Mouse (Mus musculus) ovary, postnatal 36 days (tissue): ENCODE results near the gene Htt.
A peak's percentile ranks its signal among the peaks of the same experiment; 100 is the strongest.
"Not testable (repeated sequence)": the region's sequence is repeated elsewhere in the genome, so short reads cannot be mapped to it uniquely, and the experiment has no call there.

ENCODE experiments used
- DNase-seq: peaks from one replicate; pipeline ENCODE4 v3.0.0; 2022; ENCODE audit warnings: low spot score, mixed read lengths

Gene Htt

DNA sequence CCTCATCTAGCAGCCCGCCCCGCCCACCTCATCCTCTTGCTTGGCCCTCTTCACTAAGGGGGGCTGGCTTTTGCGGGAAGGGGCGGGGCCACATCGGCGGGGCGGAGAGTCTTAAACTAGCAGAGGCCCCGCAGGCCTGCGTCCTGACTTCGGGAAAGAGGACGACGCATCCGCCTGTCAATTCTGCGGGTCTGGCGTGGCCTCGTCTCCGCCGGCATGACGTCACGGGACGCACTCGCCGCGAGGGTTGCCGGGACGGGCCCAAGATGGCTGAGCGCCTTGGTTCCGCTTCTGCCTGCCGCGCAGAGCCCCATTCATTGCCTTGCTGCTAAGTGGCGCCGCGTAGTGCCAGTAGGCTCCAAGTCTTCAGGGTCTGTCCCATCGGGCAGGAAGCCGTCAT is at the start of gene Htt:
TSS of gene Htt (plus strand) at position 232 of the 400 bp plus-strand sequence.
- DNase-seq: peak; percentile 96

DNA sequence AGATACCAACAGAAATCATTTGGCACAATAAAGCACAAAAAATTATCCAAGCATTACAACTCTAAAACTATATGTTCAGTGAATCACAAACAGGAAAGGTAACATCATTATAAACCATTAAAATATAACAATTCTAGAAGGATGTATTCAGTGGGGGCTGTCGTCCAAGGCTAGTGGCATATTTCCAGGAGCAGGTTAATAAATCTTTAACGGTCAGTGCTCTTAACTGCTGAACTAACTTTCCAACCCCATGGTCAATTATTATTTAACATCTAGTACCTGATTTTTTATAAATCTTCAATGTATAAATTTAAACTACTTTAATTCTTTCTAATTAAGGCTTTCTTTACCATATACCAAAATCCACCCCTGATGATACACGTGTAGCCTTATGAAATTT is 47.2 kb upstream of the Htt start:
- not testable (repeated sequence) for DNase-seq

GRCm38 (mm10) chr5:34714816-34715215 is 46.7 kb upstream of the Htt start:
- DNase-seq: no peak

GRCm38 (mm10) chr5:34729141-34729540 is 32.4 kb upstream of the Htt start:
- DNase-seq: no peak

- no peak for DNase-seq
Measured at GRCm38 (mm10) chr5:34730255-34730654, 31.3 kb upstream of the Htt start.

GRCm38 (mm10) chr5:34751477-34751876 is 10.1 kb upstream of the Htt start:
- DNase-seq: no peak

GRCm38 (mm10) chr5:34758762-34759161 is 2.8 kb upstream of the Htt start:
- no peak for DNase-seq

DNA sequence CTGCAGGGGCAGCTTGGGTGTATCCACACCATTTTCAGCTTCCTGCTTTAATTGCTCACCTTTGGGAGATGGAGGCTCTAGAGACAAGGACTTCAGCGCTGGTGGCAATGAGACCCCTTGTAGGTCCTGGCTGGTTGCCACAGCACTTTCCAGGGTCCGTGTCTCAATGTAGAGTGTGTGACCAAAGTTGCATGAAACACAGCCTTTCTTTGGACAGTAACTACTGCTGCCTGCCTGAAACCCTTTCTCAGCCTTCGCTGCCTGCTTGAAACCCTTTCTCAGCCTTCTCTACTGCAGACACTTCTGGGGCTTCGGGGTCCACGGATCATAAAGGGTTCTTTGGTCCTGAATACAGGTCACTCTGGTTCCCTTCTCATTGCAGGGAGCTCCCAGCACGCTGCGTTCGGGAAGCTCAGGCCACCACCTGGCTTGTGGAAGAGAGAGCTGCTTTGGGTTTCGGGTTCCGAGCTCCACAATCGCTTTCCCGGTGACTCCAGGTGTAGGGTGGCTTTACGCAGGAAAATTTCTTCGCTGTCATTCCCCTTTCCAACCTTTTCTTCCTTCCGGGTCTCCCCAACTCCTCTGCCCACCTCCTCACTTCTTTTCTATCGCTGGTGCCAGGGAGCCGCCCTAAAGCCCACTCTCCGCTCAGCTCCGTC is 561 bp upstream of the Htt start:
- no peak for DNase-seq

- no peak for DNase-seq
Measured at GRCm38 (mm10) chr5:34761934-34762611, 533 bp downstream of the Htt start.

GRCm38 (mm10) chr5:34771818-34772217 is 10.3 kb downstream of the Htt start:
- no peak for DNase-seq

DNA sequence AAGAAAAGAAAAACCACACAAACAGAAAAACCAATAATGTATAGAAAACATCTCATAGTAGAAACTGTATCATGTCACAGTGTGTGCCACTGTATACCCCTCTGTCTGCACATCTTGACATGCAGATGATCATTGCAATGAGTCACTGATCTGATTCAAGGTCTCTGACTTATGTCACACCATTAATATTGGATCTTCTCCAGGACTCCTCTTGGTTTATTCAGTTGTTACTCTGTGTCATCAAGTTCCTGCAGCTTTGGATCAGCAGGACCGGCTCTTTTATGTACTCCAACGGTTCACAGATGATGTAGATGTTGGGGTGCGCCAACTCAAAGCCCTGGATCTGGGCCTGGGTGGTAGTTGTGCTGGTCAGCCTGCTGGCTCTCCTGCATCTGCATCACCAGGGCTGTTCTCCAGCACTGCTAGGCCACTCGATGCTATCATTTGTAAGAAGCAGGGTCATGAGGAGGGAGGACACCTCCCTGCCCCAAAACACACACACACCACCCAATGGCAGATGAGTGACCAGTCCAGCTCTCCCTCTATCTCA is 11.2 kb downstream of the Htt start:
- DNase-seq: no peak

- no peak for DNase-seq
Measured at GRCm38 (mm10) chr5:34773392-34773791, 11.9 kb downstream of the Htt start.

- DNase-seq: no peak
Measured at GRCm38 (mm10) chr5:34785027-34785426, 23.5 kb downstream of the Htt start.

- DNase-seq: no peak
Measured at GRCm38 (mm10) chr5:34791141-34791540, 29.6 kb downstream of the Htt start.

DNA sequence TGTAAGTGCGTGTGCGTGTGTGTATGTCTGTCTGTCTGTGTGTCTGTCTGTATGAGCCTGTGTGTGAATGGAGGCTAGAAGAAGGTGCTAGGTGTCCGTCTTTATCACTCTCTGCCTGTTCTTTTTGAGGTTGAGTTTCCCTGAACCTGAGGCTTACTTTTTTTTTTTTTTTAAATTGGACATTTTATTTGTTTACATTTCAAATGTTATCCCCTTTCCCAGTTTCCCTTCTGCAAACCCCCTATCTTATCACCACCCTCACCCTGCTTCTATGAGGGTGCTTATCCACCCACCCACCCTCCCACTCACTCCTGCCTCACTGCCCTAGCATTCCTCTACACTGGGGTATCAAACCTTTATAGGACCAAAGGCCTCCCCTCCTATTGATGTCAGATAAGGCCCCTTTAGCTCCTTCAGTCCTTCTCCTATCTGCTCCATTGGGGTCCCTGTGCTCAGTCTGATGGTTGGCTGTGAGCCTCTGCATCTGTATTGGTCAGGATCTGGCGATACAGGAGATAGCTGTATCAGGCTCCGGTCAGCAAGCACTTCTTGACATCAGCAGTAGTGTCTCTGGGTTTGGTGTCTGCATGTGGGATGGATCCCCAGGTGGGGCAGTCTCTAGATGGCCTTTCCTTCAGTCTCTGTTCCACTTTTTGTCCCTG is 38.9 kb downstream of the Htt start:
- no peak for DNase-seq

DNA sequence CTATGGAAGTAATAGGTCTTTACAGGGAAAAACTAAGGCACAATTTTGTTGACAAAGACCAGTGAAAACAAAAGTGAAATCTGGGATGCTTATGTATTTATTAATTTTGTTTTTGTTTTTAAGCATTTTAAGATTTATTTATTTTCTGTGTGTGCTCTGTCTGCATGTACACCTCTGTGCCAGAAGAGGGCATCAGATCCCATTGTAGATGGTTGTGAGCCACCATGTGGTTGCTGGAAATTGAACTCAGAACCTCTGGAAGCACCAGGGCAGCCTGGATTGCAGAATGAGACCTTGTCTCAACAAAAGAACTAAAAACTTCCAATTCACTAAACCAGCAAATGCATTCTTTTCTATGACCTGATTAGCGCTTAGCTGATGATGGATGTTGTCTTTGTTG is 44.5 kb downstream of the Htt start:
- DNase-seq: no peak

- no peak for DNase-seq
Measured at GRCm38 (mm10) chr5:34822431-34823149, 61.0 kb downstream of the Htt start.

DNA sequence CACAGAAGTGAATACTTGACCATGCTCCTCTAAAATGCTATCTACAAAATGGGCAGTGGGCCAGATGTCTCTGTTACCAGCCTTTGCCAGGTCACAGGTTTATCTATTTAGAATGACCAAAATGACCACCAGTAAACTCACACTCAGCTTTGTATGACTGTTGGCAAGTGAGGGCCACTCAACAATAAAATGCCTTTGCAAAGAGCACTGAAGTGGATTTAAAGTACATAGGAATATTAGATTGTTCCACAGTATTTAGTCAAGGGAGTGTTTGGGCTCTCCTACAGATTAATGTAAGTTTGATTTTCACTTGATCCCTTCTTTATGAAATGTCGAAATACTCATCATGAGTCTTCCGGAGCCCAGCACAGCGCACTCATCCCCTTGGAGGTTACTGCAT is 92.5 kb downstream of the Htt start:
- DNase-seq: no peak

DNA sequence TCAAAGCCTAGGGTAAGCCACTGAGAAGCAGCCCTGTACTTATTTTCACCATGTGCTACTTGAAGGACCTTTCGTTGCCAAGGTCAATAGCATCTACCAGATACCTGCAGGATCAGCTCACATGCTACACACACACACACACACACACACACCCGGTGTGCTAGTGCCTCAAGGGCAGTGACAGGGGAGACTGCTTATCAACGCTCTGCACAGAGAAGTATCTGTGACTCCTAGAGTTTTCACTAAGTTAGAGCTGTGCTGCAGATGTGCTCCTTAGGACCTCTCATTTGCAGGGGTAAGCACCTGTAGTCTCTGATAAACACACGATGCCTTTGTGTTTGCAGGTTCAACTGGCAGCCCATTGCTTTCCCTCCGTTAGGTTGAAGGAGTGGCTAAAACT is 103.8 kb downstream of the Htt start:
- DNase-seq: no peak

GRCm38 (mm10) chr5:34880307-34880706 is 118.8 kb downstream of the Htt start:
- DNase-seq: not testable (repeated sequence)

DNA sequence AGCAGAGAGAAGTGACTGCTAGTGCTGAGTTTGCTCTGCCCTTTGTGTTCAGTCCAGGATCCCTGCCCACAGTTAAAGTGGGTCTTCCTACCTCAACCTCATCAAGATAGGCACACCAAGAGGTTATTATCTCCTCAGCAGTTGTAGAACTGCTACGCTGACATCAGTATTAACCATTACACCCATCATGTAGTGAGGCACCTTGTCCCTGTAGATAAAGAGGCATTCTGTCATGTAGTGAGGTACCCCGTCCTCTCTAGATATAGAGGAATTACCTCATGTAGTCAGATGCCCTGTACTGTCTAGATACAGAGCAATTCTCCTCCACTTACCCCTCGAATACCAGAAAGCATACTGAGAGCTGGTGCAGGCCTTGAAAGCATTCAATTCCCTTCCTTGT is 119.5 kb downstream of the Htt start:
- DNase-seq: no peak

DNA sequence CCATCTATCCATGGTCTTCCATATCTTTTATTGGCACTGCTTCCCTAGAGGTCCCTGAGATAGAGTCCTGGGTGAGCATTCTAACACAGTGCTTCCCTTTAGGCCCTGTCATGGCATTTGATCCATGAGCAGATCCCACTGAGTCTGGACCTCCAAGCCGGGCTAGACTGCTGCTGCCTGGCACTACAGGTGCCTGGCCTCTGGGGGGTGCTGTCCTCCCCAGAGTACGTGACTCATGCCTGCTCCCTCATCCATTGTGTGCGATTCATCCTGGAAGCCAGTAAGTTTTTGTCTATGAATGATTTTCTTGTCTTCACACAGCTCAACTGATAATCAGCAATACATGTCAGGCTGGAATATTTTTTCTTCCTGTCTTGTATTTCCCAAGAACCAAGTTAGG is 123.7 kb downstream of the Htt start:
- no peak for DNase-seq
